Mouse (Mus musculus): ENCODE measurements around the gene Sipa1.

DNA sequence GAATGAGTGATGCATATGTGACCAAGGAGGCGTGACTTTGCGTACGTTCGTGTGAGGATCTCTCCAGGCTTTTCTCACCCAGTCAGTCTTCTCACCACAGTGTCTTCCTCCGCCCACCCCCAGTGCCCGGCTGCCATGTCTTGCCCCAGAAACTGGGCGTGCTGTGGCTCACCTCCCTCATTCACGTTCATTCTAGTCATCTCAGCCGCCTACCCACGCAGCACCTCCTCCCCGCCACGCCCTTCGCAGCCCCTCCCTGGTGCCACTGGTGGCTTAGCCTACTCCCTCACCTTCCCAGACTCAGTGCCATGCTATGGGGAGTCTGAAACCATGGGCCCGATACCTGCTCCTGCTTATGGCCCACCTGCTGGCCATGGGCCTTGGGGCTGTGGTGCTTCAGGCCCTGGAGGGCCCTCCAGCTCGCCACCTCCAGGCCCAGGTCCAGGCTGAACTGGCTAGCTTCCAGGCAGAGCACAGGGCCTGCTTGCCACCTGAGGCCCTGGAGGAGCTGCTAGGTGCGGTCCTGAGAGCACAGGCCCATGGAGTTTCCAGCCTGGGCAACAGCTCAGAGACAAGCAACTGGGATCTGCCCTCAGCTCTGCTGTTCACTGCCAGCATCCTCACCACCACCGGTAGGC lies 40.8 kb upstream of the Sipa1 start, which contains the start of gene Kcnk7:
- no peak for TF ChIP-seq CTCF (IDR thresholded peaks at IDR 0.05; ENCODE audit: low read depth, low read length)
- TF ChIP-seq POLR2A (IDR thresholded peaks at IDR 0.05; ENCODE audit: insufficient read depth, low read length): no peak
- TF ChIP-seq EP300 (IDR thresholded peaks at IDR 0.05; ENCODE audit: insufficient read depth, low read depth, low read length): no peak
